Mouse (Mus musculus) kidney, adult 2 months (tissue): ENCODE measurements around the gene 1700102P08Rik.

Experiments
- CTCF ChIP-seq: fragments of 200-500 bp; conservative IDR thresholded peaks from 2 replicates; pipeline ENCODE4 v1.5.1; 2011; ENCODE audit warnings: low read depth, mild to moderate bottlenecking, control low read depth, low read length, moderate library complexity, mixed read lengths; ENCODE audit not compliant: insufficient read depth, insufficient read length
- POLR2A ChIP-seq: fragments of 200-500 bp; IDR thresholded peaks from one replicate; pipeline ENCODE4 v1.6.1; 2011; ENCODE audit warnings: low read depth, low read length, control low read depth

DNA sequence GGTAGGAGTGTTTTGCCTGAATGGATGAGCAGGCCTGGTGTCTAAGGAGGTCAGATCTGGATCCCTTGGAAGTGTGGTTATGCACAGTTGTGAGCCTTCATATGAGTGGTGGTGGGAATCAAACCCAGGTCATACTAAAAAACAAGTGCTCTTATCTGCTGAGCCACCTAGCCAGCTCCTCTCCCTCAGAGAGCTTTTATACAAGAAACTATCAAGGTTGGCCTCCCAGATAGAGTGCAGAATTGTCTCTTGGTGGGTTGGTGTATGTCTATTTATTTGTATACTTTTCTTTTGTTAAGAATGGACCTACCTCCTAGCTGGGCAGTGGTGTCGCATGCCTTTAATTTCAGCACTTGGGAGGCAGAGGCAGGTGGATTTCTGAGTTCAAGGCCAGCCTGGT is 48.8 kb upstream of the 1700102P08Rik start:
- no peak for TF ChIP-seq CTCF
- no peak for TF ChIP-seq POLR2A
